Mouse (Mus musculus): Measurements from ENCODE around the gene Cnn3.

The Cnn3 gene

GRCm38 (mm10) chr3:121492026-121492425, 65.7 kb downstream of the Cnn3 start:
- no peak for DNase-seq (ENCODE audit: low read depth)

- DNase-seq (ENCODE audit: low read depth), result peak; percentile 68
Observed at GRCm38 (mm10) chr3:121493997-121494421, 67.7 kb downstream of the Cnn3 start.

GRCm38 (mm10) chr3:121500225-121500624, 73.9 kb downstream of the Cnn3 start:
- peak; percentile 70 for DNase-seq (ENCODE audit: low read depth)

DNA sequence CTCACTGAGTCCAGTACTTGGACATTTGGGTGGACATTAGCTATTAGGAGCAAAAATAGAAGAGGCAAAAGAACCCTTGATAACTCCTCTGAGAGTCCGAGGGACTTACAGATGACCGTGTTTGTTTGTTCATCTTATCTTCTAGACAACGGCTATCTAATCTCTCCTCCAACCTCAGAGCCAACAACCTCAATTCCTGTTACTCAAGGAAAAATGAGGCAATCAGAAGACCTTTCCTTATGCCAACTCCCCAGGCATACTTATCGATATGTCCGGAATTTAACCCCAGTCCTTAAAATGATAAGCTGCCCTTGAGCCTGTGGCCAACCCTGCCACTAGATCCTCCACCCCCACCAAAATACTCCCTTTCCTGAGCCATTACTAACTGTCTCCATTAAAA, 74.4 kb downstream of the Cnn3 start:
- peak; percentile 3 for DNase-seq (ENCODE audit: low read depth)

- DNase-seq (ENCODE audit: low read depth), result no peak
Observed at GRCm38 (mm10) chr3:121504927-121505487, 78.7 kb downstream of the Cnn3 start.

DNA sequence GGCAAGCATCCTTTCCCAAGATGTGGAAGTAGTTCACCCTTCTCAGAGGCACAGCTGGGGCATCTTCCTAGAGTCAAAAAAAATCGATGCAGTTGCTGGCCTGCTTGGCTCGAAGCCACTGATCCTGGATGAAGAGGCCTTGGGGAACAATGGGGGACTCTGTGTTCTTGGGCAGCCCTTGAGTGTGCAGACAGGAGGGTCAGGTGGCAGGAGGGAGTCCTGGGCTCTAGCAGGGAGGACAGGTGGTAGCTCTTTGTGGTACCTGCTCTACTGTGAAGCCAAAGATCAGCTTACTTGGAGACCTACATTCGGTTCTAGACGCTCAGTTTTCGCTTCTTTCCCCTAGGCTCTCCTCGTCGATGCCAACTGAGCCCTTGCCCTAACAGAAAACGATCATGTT, 79.9 kb downstream of the Cnn3 start:
- no peak for DNase-seq (ENCODE audit: low read depth)

DNA sequence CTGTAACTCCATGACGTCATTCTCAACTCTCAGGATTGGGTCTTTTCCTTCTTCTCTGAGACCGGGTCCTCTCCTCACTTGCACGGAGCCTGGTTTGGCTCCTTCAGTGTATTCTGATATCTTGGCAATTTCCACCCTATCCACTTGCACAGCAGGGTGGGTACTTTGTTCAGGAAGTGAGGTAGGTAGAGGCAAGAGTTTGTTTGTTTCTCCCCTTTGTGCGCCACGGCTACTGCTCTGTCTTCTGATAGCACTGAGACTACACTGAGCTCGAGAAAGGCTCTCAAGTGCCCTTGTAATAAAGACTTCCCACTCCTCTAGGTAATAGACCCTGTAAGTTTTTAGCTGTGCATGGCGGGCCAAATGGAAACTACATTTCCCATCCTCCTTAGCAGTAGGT, 80.5 kb downstream of the Cnn3 start:
- no peak for DNase-seq (ENCODE audit: low read depth)

DNA sequence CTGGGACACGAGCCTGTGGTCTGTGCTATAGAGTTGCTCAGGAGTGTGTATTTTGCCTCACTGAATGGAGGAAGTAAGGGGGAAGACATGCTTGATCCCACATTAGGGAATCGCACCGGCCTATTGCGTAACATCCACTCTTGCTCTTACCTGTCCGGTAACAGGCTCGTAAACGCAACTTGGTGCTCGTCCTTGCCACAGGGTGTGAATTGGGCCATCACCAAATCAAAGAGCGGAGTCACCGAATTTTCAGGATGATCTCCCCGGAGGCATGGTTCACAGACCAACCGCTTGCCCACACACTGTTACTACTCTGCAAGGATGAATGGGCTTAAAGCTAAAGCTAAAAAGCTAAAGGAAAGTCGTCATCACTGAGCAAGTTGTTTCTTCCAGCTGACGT, 81.4 kb downstream of the Cnn3 start:
- no peak for DNase-seq (ENCODE audit: low read depth)
